Mouse (Mus musculus): ENCODE results near the gene BC034090.
"Not testable (repeated sequence)": the region's sequence is repeated elsewhere in the genome, so short reads cannot be mapped to it uniquely, and the experiment has no call there.

The BC034090 gene

DNA sequence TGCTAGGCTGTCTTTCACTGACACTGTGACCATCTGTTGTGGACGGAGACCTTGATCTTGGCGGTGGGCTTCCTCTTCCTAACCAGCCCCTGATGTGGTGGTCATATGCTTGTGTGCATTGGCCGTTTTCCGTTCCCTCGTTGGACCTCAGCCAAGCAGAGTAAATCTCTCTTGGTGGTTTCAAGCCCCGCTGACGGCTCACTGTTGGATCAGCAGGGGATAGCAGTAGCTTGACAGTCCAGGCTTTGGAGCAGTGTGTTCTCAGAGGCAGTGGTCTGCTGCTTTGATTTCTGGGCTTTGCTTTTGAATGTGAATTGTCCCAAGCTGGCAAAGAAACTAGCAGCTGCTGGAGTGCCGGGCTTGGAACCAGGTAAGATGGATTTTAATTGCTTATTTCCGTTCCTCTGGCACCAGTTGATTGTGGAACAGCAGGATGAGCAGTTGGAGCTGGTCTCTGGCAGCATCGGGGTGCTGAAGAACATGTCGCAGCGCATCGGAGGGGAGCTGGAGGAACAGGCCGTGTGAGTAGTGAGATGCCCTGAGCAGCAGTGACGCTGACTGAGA lies 51.4 kb downstream of the BC034090 start:
- DNase-seq (ENCODE audit: low read depth, low spot score): no peak

DNA sequence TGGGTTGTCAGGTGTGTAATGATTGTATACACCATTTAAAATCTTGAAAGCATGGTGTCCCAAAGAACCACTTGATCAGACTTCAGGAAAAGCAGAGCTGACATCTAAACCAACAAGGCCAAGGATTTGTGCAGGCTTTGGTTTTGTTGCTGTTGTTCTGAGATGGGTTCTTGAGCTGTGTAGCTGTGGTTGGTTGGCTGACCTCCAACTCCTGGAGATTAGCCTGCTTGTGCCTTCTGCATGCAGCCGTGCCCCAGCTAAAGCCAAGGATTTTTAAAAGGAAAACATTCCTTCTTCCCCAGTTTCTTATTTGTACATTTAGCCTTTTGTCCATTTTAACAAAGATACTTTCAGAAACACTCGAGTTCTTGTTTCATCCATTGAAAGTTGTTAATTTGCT lies 52.6 kb downstream of the BC034090 start:
- no peak for DNase-seq (ENCODE audit: low read depth, low spot score)

DNA sequence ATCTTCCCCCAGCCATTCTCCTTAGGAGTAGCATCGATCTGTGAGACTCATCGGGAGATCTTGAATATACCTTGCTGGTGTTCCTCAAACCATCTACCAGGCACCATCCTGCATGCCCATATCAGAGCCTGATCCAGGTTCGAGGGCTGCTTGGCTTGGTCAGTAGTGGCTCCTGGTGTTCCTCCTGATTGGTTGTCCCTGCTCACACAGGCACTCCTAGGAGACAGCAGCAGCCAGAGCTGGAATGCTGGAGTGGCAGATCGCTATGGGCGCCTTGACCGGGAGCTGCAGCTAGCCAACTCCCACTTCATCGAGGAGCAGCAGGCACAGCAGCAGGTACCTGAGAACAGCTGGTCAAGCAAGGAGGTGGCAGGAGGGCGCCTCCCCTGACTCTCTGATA lies 53.0 kb downstream of the BC034090 start:
- DNase-seq (ENCODE audit: low read depth, low spot score): no peak

DNA sequence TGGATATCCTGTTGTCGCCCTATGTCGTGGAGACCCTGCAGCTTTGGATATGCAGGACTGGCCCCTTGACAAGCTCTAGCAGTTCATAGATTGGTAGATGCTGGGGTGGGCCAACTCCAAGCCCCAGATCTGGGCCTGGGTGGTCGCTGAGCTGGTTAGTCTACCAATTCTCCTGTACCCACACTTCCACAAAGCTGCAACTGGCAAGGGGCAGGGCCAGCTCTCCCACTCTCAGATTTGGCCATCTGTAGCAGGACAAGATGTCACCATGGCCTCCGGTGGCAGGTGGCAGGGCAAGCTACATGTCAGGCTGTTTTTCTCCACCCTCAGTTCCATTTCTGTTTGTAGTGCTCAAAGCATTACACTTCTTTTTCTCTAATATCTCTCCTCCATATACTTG lies 55.6 kb downstream of the BC034090 start:
- no peak for DNase-seq (ENCODE audit: low read depth, low spot score)

DNA sequence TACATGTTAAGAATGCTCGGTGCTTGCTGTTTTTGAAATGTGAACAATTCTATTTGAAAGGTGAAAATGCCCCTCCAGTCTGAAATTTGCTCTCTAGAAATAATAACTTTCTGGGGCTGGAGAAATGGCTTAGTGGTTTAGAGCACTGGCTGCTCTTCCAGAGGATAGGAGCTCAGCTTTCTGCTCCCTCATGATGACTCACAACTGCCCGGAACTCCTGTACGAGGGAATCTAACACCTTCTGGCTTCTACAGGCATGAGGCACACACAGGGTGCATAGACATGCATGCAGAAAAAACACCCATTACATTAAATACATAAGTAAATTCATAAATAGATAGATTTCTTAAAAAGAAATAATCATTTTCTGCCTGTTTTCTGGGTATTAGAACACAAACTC lies 60.1 kb downstream of the BC034090 start:
- no peak for DNase-seq (ENCODE audit: low read depth, low spot score)

DNA sequence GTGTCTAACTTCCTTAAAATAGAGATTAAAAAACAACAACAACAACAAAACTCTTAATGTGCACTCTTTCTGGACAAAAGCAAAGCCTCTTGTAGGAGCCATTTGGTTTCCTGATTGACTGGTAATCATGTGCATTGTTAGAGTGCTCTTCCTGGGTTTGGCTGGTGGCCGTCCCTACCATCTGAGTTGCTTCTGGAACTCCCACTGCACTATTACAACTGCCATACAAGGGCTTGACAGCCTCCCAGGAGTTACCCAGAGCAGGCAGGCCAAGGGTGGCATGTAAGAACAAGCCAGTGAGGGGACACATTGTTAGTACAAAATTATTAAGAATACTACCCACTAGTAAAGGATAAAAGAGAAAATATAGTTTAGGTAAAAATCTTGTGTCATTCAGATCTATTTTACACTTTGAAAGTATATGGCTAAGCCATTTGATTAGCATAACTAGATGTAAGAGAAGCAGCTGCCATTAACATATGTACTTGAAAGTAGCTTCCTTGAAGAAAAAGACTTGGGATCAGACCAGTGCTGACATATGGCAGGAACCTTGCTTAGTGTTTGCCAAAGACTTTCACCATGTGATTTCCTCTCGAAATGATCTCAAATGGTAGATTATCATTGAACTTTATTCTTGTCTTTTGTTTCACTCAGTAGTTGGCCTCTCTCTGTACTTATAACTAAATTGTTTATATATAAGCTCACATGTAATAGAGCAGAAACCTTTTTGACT lies 65.9 kb downstream of the BC034090 start:
- DNase-seq (ENCODE audit: low read depth, low spot score): no peak

DNA sequence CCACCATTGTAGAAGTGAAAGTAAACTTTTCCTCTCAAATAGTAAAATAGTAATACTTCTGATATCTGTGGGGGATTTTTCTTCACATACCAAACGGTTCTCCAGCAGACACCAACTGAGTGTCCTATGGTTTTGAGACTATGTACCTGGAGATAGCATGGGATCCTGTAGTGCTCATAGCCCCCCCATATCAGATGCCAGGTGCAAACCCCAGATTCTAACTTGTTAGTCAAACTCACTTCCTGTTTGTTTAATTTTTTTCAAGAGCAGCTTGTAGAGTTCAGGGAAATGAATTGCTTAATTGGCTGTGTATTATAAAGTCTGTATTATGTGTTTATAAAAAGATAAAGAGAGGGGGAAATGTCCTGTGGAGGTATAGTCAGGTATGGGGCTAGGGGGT lies 69.8 kb downstream of the BC034090 start:
- DNase-seq (ENCODE audit: low read depth, low spot score): no peak

DNA sequence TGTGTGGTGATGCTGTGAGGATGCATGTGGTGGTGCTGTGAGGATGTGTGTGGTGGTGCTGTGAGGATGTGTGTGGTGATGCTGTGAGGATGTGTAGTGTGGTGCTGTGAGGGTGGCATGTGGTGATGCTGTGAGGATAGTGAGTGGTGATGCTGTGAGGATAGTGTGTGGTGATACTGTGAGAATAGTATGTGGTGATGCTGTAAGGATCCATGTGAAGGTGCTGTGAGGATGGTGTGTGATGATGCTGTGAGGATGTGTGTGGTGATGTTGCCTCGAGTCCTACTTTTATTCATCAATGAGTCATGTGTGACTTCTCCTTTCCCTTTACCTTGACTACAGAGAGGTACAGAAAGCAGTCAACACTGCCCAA lies 70.6 kb downstream of the BC034090 start:
- DNase-seq (ENCODE audit: low read depth, low spot score): not testable (repeated sequence)

DNA sequence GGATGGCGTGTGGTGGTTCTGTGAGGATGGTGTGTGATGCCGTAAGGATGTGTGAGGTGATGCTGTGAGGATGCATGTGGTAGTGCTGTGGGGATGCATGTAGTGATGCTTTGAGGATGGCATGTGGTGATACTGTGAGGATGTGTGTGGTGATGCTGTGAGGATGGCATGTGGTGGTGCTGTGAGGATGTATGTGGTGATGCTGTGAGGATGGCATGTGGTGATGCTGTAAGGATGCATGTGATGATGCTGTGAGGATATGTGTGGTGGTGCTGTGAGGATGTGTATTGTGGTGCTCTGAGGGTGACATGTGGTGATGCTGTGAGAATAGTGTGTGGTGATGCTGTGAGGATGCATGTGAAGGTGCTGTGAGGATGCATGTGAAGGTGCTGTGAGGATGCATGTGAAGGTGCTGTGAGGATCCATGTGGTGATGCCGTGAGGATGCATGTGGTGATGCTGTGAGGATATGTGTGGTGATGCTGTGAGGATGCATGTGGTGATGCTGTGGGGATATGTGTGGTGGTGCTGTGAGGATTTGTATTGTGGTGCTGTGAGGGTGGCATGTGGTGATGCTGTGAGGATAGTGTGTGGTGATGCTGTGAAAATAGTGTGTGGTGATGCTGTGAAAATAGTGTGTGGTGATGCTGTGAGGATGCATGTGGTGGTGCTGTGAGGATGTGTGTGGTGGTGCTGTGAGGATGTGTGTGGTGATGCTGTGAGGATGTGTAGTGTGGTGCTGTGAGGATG lies 71.2 kb downstream of the BC034090 start:
- DNase-seq (ENCODE audit: low read depth, low spot score): no peak

DNA sequence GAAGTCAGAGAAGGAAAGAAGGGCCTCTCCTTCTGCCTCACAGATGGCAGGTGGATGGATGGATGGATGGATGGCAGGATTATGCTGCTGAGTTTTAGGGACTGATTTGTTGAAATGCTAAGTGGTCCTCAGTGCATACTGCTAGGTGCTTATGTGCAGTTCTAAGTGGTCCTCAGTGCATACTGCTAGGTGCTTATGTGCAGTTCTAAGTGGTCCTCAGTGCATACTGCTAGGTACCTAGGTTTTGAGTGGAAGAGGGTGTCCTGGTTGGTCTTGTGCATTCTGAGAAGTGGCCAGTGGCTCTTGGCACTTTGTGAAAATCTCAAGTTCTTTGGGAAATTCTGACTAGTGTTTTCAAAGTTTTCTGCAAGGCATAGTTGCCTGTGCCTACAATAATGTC lies 74.3 kb downstream of the BC034090 start:
- DNase-seq (ENCODE audit: low read depth, low spot score): no peak

DNA sequence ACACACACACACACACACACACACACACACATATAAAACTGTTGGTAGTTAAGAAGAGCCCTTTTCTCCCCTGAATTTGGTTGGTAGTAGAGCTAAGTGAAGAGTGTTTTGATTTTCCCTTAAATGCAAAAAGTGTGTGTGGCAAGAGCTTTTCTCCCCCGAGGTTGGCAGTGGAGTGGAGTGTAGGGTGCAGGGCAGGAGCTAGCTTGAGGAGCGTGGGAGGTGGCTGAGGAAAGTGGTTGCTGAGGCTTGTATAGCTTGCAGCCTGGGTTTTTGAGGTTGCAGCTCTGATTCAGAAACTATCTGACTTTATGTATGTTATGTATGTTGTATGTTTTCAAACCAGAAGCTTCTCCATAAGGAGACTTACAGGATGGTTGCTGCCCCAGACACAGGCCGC lies 76.8 kb downstream of the BC034090 start:
- no peak for DNase-seq (ENCODE audit: low read depth, low spot score)

Measured in embryo, embryonic 11.5 days (tissue).